Mouse (Mus musculus): ENCODE results near the gene Hnrnpa0. TPM values are rescaled to one million over a fixed set of nuclear protein-coding genes. Genes with fewer than 3 reads are reported as not detected.

Gene Hnrnpa0
- polyA plus RNA-seq (2015; fragmentation: Nextera tagmentation; extraction: Ambion mirVana): 36.2 and 37.8 TPM in 2 replicates

DNA sequence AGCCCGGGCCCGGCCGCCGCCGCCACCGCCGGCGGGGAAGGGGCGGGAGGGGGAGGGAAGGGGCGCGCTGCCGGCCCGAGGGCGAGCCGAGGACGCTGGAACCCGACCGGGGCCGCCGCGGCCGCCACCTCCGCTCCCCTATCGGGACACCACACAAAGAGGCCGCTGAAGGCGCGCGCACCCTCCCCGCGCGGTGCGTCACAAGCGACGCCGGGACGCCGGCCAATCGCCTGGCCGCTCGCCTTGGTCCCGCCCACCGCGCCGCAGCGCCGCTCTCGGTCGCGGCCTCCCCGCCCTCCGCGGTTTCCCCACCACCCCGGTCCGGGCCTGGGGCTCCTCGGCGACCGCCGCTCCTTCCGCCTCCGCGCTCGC is at the start of gene Hnrnpa0:
TSS of gene Hnrnpa0 (minus strand) at position 161 of the 372 bp plus-strand sequence.
- Histone ChIP-seq H3K27ac (peak within 1 kb of the TSS; percentile 99), H3K9me3 (no peaks in the 10 kb centered on the region), H3K4me3 (peak within 1 kb of the TSS; percentile 78), H3K9ac (peak within 1 kb of the TSS; percentile 100), H3K36me3 (no peaks in the 10 kb centered on the region), H3K27me3 (no peaks in the 10 kb centered on the region), H3K4me2 (peak within 1 kb of the TSS; percentile 76), H3K4me1 (peaks cover 34% of the 10 kb centered on the region)
- WGBS: under 1% methylated on average over 34 of the region's 62 CpGs
- ATAC-seq (ENCODE audit: borderline replicate concordance, extremely low read depth, low FRiP score, low TSS enrichment): peak; percentile 94

GRCm38 (mm10) chr13:58177511-58178208 is 49.3 kb upstream of the Hnrnpa0 start:
- no peak overlapping the region for H3K4me2 ChIP-seq
- 89% methylated on average over 9 of the region's 9 CpGs for WGBS
- no peaks in the 10 kb centered on the region for H3K9me3 ChIP-seq
- peaks cover 79% of the 10 kb centered on the region for H3K36me3 ChIP-seq
- no peak overlapping the region for H3K4me3 ChIP-seq
- no peak for ATAC-seq (ENCODE audit: borderline replicate concordance, extremely low read depth, low FRiP score, low TSS enrichment)
- no peak overlapping the region for H3K9ac ChIP-seq
- no peak overlapping the region for H3K27ac ChIP-seq
- no peaks in the 10 kb centered on the region for H3K4me1 ChIP-seq
- H3K27me3 ChIP-seq: no peaks in the 10 kb centered on the region

- no peak overlapping the region for H3K9ac ChIP-seq
- no peak for ATAC-seq (ENCODE audit: borderline replicate concordance, extremely low read depth, low FRiP score, low TSS enrichment)
- no peaks in the 10 kb centered on the region for H3K9me3 ChIP-seq
- no peak overlapping the region for H3K4me3 ChIP-seq
- H3K27me3 ChIP-seq: no peaks in the 10 kb centered on the region
- H3K4me1 ChIP-seq: no peaks in the 10 kb centered on the region
- 84% methylated on average over 3 of the region's 3 CpGs for WGBS
- H3K27ac ChIP-seq: no peak overlapping the region
- H3K4me2 ChIP-seq: no peak overlapping the region
- H3K36me3 ChIP-seq: peaks cover 66% of the 10 kb centered on the region
These were observed 47.7 kb upstream of the Hnrnpa0 start for GRCm38 (mm10) chr13:58176105-58176504.

DNA sequence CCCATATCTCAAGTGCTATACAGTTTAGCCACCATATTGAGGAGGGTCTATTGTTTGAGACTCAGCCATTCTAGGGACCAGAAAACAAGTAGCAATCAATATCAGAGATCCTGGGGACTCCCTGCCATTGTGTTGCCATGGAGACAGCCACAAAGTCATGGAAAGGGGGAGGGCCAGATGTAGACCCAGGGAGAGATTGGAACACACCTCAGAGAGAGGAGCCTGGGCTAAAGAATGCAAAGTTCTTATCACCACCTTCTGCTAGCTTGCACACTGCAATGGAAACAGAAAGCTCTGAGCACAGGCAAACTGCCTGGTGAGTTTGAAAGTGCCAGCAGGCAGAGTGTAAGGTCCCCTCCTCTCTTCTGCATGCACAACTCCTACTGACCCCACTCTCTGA is 39.8 kb upstream of the Hnrnpa0 start:
- Histone ChIP-seq H3K27me3 (no peaks in the 10 kb centered on the region), H3K9me3 (no peaks in the 10 kb centered on the region), H3K9ac (no peak overlapping the region), H3K36me3 (peaks cover 16% of the 10 kb centered on the region; the same call in 1 of the 2 replicates), H3K27ac (no peak overlapping the region), H3K4me3 (no peak overlapping the region), H3K4me1 (no peaks in the 10 kb centered on the region), H3K4me2 (no peak overlapping the region)
- no peak for ATAC-seq (ENCODE audit: borderline replicate concordance, extremely low read depth, low FRiP score, low TSS enrichment)

GRCm38 (mm10) chr13:58163343-58163742 is 35.0 kb upstream of the Hnrnpa0 start:
- Histone ChIP-seq H3K9ac (no peak overlapping the region), H3K27ac (no peak overlapping the region), H3K27me3 (no peaks in the 10 kb centered on the region), H3K9me3 (no peaks in the 10 kb centered on the region), H3K4me3 (no peak overlapping the region), H3K36me3 (peaks cover 28% of the 10 kb centered on the region; the same call in 1 of the 2 replicates), H3K4me2 (no peak overlapping the region), H3K4me1 (no peaks in the 10 kb centered on the region)
- 93% methylated on average over 12 of the region's 12 CpGs for WGBS
- no peak for ATAC-seq (ENCODE audit: borderline replicate concordance, extremely low read depth, low FRiP score, low TSS enrichment)

GRCm38 (mm10) chr13:58160761-58161160 is 32.4 kb upstream of the Hnrnpa0 start:
- no peaks in the 10 kb centered on the region for H3K9me3 ChIP-seq

DNA sequence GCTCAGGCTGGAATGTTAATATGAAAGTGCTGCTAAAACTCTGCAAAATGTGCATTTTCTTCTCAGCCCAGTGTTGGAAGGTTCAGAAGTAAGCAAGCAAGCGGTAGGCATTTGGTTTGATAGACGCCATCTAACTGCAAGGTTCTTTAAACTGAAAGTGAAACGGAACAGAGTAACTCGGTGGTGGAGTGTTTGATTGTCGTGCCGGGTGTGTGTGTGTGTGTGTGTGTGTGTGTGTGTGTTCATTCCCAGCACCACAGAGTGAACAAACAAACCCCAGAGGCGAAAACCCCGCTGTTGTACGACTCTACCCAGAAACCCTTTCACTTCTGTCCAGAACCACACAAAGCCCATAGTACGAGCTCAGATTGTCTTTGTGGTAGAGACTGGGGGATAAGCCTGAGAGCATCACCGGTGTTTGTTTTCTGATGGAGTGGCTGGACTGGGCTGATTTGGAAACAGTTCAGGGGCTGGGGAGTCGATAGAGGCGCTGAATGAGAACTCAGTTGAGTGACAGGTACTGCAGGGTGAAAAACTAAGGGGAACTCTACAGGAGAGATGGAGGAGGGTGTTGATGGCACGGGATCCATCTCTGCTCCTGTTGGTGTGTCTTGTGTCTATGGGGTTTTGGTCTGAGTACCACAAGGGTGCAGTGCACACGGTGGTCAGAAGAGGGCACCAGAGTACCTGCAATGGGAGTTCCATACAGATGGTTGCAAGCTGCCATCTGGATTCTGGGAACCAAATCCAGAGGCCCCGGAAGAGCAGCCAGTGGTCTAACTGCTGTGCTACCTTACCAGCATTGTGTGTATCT is 29.9 kb upstream of the Hnrnpa0 start:
- 6% methylated on average over 16 of the region's 16 CpGs for whole genome bisulfite sequencing
- Histone ChIP-seq H3K9ac (peak overlapping the region; percentile 70), H3K27me3 (no peaks in the 10 kb centered on the region), H3K4me3 (peak overlapping the region; percentile 88), H3K36me3 (peaks cover 23% of the 10 kb centered on the region; the same call in 1 of the 2 replicates), H3K27ac (peak overlapping the region; percentile 60), H3K9me3 (no peaks in the 10 kb centered on the region), H3K4me2 (peak overlapping the region; percentile 98), H3K4me1 (0 out of 2 replicates have a peak, but pooled peaks cover 6% of the 10 kb centered on the region)
- peak; percentile 35; the same call in 1 of the 2 replicates for ATAC-seq (ENCODE audit: borderline replicate concordance, extremely low read depth, low FRiP score, low TSS enrichment)

More at GRCm38 (mm10) chr13:58160761-58161160, 32.4 kb upstream of the Hnrnpa0 start:
- no peak overlapping the region for H3K27ac ChIP-seq
- H3K27me3 ChIP-seq: no peaks in the 10 kb centered on the region
- no peak for ATAC-seq (ENCODE audit: borderline replicate concordance, extremely low read depth, low FRiP score, low TSS enrichment)
- peaks cover 28% of the 10 kb centered on the region; the same call in 1 of the 2 replicates for H3K36me3 ChIP-seq
- 95% methylated on average over 15 of the region's 15 CpGs for WGBS
- H3K9ac ChIP-seq: no peak overlapping the region
- H3K4me3 ChIP-seq: no peak overlapping the region
- H3K4me1 ChIP-seq: 0 out of 2 replicates have a peak, but pooled peaks cover 6% of the 10 kb centered on the region
- H3K4me2 ChIP-seq: no peak overlapping the region

DNA sequence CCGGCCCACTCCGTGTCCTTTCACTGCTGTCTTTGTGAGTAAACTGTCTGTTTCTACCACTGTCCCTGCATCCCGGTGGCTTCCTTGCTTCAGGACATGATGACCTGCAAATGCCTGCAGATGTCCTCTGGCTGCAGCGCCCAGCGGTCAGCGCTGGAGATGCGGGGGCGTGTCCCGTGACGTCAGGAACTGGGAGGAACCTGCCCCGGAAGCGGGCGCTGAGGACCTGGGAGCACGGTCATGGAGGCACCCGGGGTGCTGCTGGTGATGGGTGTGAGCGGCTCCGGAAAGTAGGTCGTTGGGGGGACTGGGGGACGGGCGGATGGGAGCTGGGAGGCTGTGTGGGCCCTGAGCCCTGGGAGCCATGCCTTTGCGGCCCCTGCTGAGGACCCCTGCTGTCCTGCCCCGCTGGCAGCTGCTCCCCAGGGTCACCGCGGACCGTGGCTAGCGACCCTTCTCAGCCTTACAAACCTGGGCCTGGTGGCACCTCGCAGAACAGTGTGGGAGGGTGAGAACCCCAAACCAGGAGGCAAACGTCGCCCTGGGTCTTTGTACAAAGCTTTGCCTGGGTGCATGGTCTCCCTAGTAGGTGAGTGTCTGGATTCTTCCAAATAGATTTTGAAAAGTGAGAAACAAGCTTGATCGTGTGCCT is 29.2 kb upstream of the Hnrnpa0 start, which contains the start of gene Idnk:
TSS of gene Idnk (plus strand) at position 203 of the 652 bp plus-strand sequence.
- H3K36me3 ChIP-seq: peaks cover 21% of the 10 kb centered on the region; the same call in 1 of the 2 replicates
- peak; percentile 94 for ATAC-seq (ENCODE audit: borderline replicate concordance, extremely low read depth, low FRiP score, low TSS enrichment)
- H3K4me1 ChIP-seq: 0 out of 2 replicates have a peak, but pooled peaks cover 6% of the 10 kb centered on the region
- H3K9ac ChIP-seq: peak within 1 kb of the TSS; percentile 70
- H3K4me3 ChIP-seq: peak within 1 kb of the TSS; percentile 88
- no peaks in the 10 kb centered on the region for H3K27me3 ChIP-seq
- under 1% methylated on average over 30 of the region's 30 CpGs for WGBS
- H3K4me2 ChIP-seq: peak within 1 kb of the TSS; percentile 98
- H3K27ac ChIP-seq: peak within 1 kb of the TSS; percentile 60
- no peaks in the 10 kb centered on the region for H3K9me3 ChIP-seq

DNA sequence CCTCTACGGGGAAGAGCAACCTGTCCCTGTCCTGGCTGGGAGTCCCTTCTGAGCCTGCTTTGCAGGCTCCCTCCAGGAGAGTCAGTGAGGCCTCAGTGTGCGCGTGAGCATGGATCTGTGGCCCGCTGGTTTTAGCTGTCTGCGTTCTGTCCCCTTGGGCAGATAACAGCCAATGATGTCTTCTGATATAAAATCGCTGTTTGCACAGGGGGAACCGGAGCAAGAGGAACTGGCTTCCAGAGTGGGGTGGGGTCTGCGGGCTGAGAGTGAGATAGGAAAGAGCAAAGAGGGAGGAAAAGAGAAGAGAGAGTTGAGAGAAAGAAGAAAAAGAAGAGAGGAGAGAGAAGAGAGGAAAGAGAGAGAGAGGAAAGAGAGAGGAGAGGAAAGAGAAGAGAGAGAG is 28.7 kb upstream of the Hnrnpa0 start:
- H3K36me3 ChIP-seq: peaks cover 21% of the 10 kb centered on the region; the same call in 1 of the 2 replicates
- no peak overlapping the region for H3K27ac ChIP-seq
- H3K27me3 ChIP-seq: no peaks in the 10 kb centered on the region
- H3K9me3 ChIP-seq: no peaks in the 10 kb centered on the region
- H3K4me3 ChIP-seq: peak overlapping the region; percentile 88
- H3K4me2 ChIP-seq: peak overlapping the region; percentile 98
- no peak for ATAC-seq (ENCODE audit: borderline replicate concordance, extremely low read depth, low FRiP score, low TSS enrichment)
- 20% methylated on average over 8 of the region's 8 CpGs for WGBS
- 0 out of 2 replicates have a peak, but pooled peaks cover 6% of the 10 kb centered on the region for H3K4me1 ChIP-seq
- H3K9ac ChIP-seq: peak overlapping the region; percentile 70

- Histone ChIP-seq H3K4me2 (no peak overlapping the region), H3K9ac (no peak overlapping the region), H3K4me3 (no peak overlapping the region), H3K36me3 (peaks cover 13% of the 10 kb centered on the region; the same call in 1 of the 2 replicates), H3K27me3 (no peaks in the 10 kb centered on the region), H3K27ac (no peak overlapping the region), H3K9me3 (no peaks in the 10 kb centered on the region), H3K4me1 (0 out of 2 replicates have a peak, but pooled peaks cover 6% of the 10 kb centered on the region)
- WGBS: 86% methylated on average over 2 of the region's 2 CpGs
- no peak for ATAC-seq (ENCODE audit: borderline replicate concordance, extremely low read depth, low FRiP score, low TSS enrichment)
These were observed 27.7 kb upstream of the Hnrnpa0 start for GRCm38 (mm10) chr13:58156031-58156430.

GRCm38 (mm10) chr13:58150442-58150841 is 22.1 kb upstream of the Hnrnpa0 start:
- ATAC-seq (ENCODE audit: borderline replicate concordance, extremely low read depth, low FRiP score, low TSS enrichment): no peak
- WGBS: 76% methylated on average over 11 of the region's 11 CpGs
- no peak overlapping the region for H3K27ac ChIP-seq

More at GRCm38 (mm10) chr13:58150442-58150841, 22.1 kb upstream of the Hnrnpa0 start:
- H3K4me1 ChIP-seq: peaks cover 14% of the 10 kb centered on the region
- no peak overlapping the region for H3K4me2 ChIP-seq
- H3K9ac ChIP-seq: no peak overlapping the region
- no peaks in the 10 kb centered on the region for H3K9me3 ChIP-seq
- no peaks in the 10 kb centered on the region for H3K36me3 ChIP-seq
- no peak overlapping the region for H3K4me3 ChIP-seq
- no peaks in the 10 kb centered on the region for H3K27me3 ChIP-seq
